Mouse (Mus musculus): Measurements from ENCODE around the gene Hlcs. TPM values are rescaled to one million over a fixed set of nuclear protein-coding genes. Genes with fewer than 3 reads are reported as not detected.

Hlcs gene
- polyA plus RNA-seq, 1 experiment = 6.9 TPM

- Histone ChIP-seq H3K4me1 (ENCODE audit: control insufficient read depth, insufficient read depth, low read length) (0 out of 2 replicates have a peak, but pooled peaks cover 2% of the 10 kb centered on the region), H3K27me3 (replicated peaks; ENCODE audit: control insufficient read depth, insufficient read depth, low read length) (no peaks in the 10 kb centered on the region), H3K27ac (ENCODE audit: insufficient read depth, low read depth, low read length) (no peak overlapping the region), H3K36me3 (ENCODE audit: control insufficient read depth, insufficient read depth, low read length) (no peaks in the 10 kb centered on the region), H3K4me3 (ENCODE audit: insufficient read depth, low read depth, low read length) (no peak overlapping the region)
- DNase-seq = no peak
- no peak for TF ChIP-seq CTCF (conservative IDR thresholded peaks at IDR 0.05; ENCODE audit: insufficient read depth, insufficient read length, low read depth, low read length)
- TF ChIP-seq POLR2A (IDR thresholded peaks at IDR 0.05; ENCODE audit: low read depth, low read length) = no peak
- WGBS = 65% methylated on average over 4 of the region's 4 CpGs
Observed at GRCm38 (mm10) chr16:94311931-94312330, 1.4 kb downstream of the Hlcs start.

DNA sequence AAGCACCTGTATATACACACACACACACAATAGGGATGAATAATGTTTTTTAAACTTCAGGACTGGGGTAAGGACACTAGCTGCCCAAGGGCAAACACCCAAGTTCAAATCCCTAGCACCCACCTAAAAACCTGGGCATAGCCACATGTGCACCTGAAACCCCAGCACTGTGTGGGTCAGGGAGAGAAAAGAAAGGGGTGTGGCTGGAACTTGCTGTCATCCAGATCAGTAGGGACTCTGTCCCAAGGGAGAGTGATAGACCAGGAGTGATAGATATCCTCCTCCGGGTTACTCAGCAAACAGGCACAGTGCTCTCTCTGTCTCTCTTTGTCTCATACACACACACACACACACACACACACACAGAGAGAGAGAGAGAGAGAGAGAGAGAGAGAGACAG lies 2.0 kb downstream of the Hlcs start:
- TF ChIP-seq POLR2A (IDR thresholded peaks at IDR 0.05; ENCODE audit: low read depth, low read length) = no peak
- no peak for TF ChIP-seq CTCF (conservative IDR thresholded peaks at IDR 0.05; ENCODE audit: insufficient read depth, insufficient read length, low read depth, low read length)
- no peaks in the 10 kb centered on the region for H3K27me3 ChIP-seq (replicated peaks; ENCODE audit: control insufficient read depth, insufficient read depth, low read length)
- no peak for DNase-seq
- H3K4me1 ChIP-seq (ENCODE audit: control insufficient read depth, insufficient read depth, low read length) = 0 out of 2 replicates have a peak, but pooled peaks cover 2% of the 10 kb centered on the region
- 64% methylated on average over 1 of the region's 1 CpGs for WGBS
- H3K27ac ChIP-seq (ENCODE audit: insufficient read depth, low read depth, low read length) = no peak overlapping the region
- no peaks in the 10 kb centered on the region for H3K36me3 ChIP-seq (ENCODE audit: control insufficient read depth, insufficient read depth, low read length)
- no peak overlapping the region for H3K4me3 ChIP-seq (ENCODE audit: insufficient read depth, low read depth, low read length)

DNA sequence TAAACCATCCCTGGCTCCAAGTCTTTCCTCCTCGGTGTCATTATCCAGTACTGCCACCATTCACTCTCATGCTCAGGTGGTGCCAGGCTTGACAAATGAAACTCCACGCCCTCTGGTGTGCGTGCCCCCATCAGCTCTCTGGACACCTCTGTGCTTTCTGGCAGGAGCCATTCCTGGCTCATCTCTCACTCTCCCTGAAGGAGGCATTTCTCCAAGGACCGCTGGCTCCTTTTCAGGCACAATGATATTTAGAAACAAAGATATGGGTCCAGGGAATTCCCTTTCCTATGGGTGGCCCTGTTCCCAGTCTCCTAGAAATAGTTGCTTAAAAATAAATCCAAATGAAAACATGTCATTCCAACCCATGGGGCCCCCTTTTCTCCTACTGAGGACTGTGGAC lies 4.3 kb downstream of the Hlcs start:
- WGBS = 91% methylated on average over 4 of the region's 4 CpGs
- Histone ChIP-seq H3K4me3 (ENCODE audit: insufficient read depth, low read depth, low read length) (no peak overlapping the region), H3K4me1 (ENCODE audit: control insufficient read depth, insufficient read depth, low read length) (0 out of 2 replicates have a peak, but pooled peaks cover 2% of the 10 kb centered on the region), H3K36me3 (ENCODE audit: control insufficient read depth, insufficient read depth, low read length) (no peaks in the 10 kb centered on the region), H3K27ac (ENCODE audit: insufficient read depth, low read depth, low read length) (no peak overlapping the region), H3K27me3 (replicated peaks; ENCODE audit: control insufficient read depth, insufficient read depth, low read length) (no peaks in the 10 kb centered on the region)
- TF ChIP-seq POLR2A (IDR thresholded peaks at IDR 0.05; ENCODE audit: low read depth, low read length) = no peak
- no peak for TF ChIP-seq CTCF (conservative IDR thresholded peaks at IDR 0.05; ENCODE audit: insufficient read depth, insufficient read length, low read depth, low read length)
- DNase-seq = no peak

DNA sequence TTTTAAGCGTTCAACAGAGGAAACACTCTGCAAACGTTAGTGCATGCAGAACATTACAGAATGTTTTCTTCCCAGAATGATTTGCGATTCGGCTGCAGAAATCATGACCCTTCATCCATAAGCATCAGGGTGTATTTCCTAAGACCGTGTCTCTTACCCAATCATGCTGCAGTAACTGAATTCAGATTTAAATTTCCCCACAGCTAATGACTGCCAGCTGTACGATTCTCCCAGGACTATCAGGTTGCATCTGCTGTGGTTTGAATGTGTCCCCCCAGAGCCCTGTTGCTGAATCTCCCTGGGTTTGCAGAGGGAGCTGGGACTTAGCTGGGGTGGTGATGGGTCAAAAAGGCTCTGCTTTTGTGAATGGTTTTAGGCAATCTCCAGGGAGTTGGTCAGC lies 5.4 kb downstream of the Hlcs start:
- DNase-seq = no peak
- Histone ChIP-seq H3K27ac (ENCODE audit: insufficient read depth, low read depth, low read length) (no peak overlapping the region), H3K4me1 (ENCODE audit: control insufficient read depth, insufficient read depth, low read length) (peaks cover 2% of the 10 kb centered on the region; the same call in 1 of the 2 replicates), H3K36me3 (ENCODE audit: control insufficient read depth, insufficient read depth, low read length) (no peaks in the 10 kb centered on the region), H3K27me3 (replicated peaks; ENCODE audit: control insufficient read depth, insufficient read depth, low read length) (no peaks in the 10 kb centered on the region), H3K4me3 (ENCODE audit: insufficient read depth, low read depth, low read length) (no peak overlapping the region)
- TF ChIP-seq POLR2A (IDR thresholded peaks at IDR 0.05; ENCODE audit: low read depth, low read length) = no peak
- TF ChIP-seq CTCF (conservative IDR thresholded peaks at IDR 0.05; ENCODE audit: insufficient read depth, insufficient read length, low read depth, low read length) = no peak
- 27% methylated on average over 6 of the region's 6 CpGs for WGBS

- no peak for DNase-seq
- TF ChIP-seq POLR2A (IDR thresholded peaks at IDR 0.05; ENCODE audit: low read depth, low read length) (no peak), CTCF (conservative IDR thresholded peaks at IDR 0.05; ENCODE audit: insufficient read depth, insufficient read length, low read depth, low read length) (no peak)
- Histone ChIP-seq H3K4me3 (ENCODE audit: insufficient read depth, low read depth, low read length) (no peak overlapping the region), H3K27me3 (replicated peaks; ENCODE audit: control insufficient read depth, insufficient read depth, low read length) (no peaks in the 10 kb centered on the region), H3K36me3 (ENCODE audit: control insufficient read depth, insufficient read depth, low read length) (no peaks in the 10 kb centered on the region), H3K27ac (ENCODE audit: insufficient read depth, low read depth, low read length) (no peak overlapping the region), H3K4me1 (ENCODE audit: control insufficient read depth, insufficient read depth, low read length) (peaks cover 2% of the 10 kb centered on the region; the same call in 1 of the 2 replicates)
- WGBS = 57% methylated on average over 6 of the region's 6 CpGs
Observed at GRCm38 (mm10) chr16:94307526-94307925, 5.8 kb downstream of the Hlcs start.

GRCm38 (mm10) chr16:94303203-94303535 lies 10.2 kb downstream of the Hlcs start:
- Histone ChIP-seq H3K27me3 (replicated peaks; ENCODE audit: control insufficient read depth, insufficient read depth, low read length) (no peaks in the 10 kb centered on the region), H3K4me3 (ENCODE audit: insufficient read depth, low read depth, low read length) (peak overlapping the region; percentile 23; the same call in 1 of the 2 replicates), H3K27ac (ENCODE audit: insufficient read depth, low read depth, low read length) (no peak overlapping the region), H3K4me1 (ENCODE audit: control insufficient read depth, insufficient read depth, low read length) (no peaks in the 10 kb centered on the region; the same call in 1 of the 2 replicates), H3K36me3 (ENCODE audit: control insufficient read depth, insufficient read depth, low read length) (no peaks in the 10 kb centered on the region)
- TF ChIP-seq POLR2A (IDR thresholded peaks at IDR 0.05; ENCODE audit: low read depth, low read length) (no peak), CTCF (conservative IDR thresholded peaks at IDR 0.05; ENCODE audit: insufficient read depth, insufficient read length, low read depth, low read length) (no peak)
- WGBS = 29% methylated on average over 6 of the region's 6 CpGs
- no peak for DNase-seq

GRCm38 (mm10) chr16:94302274-94303202 lies 10.8 kb downstream of the Hlcs start:
- WGBS = 14% methylated on average over 30 of the region's 30 CpGs

More at GRCm38 (mm10) chr16:94302274-94303202, 10.8 kb downstream of the Hlcs start:
- Histone ChIP-seq H3K27ac (ENCODE audit: insufficient read depth, low read depth, low read length) (no peak overlapping the region), H3K36me3 (ENCODE audit: control insufficient read depth, insufficient read depth, low read length) (no peaks in the 10 kb centered on the region), H3K4me3 (ENCODE audit: insufficient read depth, low read depth, low read length) (peak overlapping the region; percentile 23; the same call in 1 of the 2 replicates), H3K4me1 (ENCODE audit: control insufficient read depth, insufficient read depth, low read length) (no peaks in the 10 kb centered on the region; the same call in 1 of the 2 replicates), H3K27me3 (replicated peaks; ENCODE audit: control insufficient read depth, insufficient read depth, low read length) (no peaks in the 10 kb centered on the region)
- DNase-seq = peak; percentile 55
- TF ChIP-seq CTCF (conservative IDR thresholded peaks at IDR 0.05; ENCODE audit: insufficient read depth, insufficient read length, low read depth, low read length) (peak; percentile 45), POLR2A (IDR thresholded peaks at IDR 0.05; ENCODE audit: low read depth, low read length) (no peak)

All from kidney, adult 2 months (tissue).